Mouse (Mus musculus): ENCODE results near the gene Ccdc106.

- TF ChIP-seq HCFC1 (IDR thresholded peaks at IDR 0.05; ENCODE audit: borderline replicate concordance, insufficient read depth, low read length) (no peak), CHD2 (IDR thresholded peaks at IDR 0.05; ENCODE audit: low read depth, low read length) (no peak), MAFK (IDR thresholded peaks at IDR 0.05; ENCODE audit: insufficient read depth, low read depth, low read length) (no peak), ZNF384 (IDR thresholded peaks at IDR 0.05; ENCODE audit: low read depth, low read length) (no peak)
Observed at GRCm38 (mm10) chr7:5059421-5059820, 39.1 kb downstream of the Ccdc106 start.

Measured in ES-E14 (cell line).